Mouse (Mus musculus) ES-Bruce4 (cell line): ENCODE data around the gene Park7.

Source experiments
- CTCF ChIP-seq: IDR thresholded peaks from one replicate; pipeline ENCODE4 v1.8.1; 2011; ENCODE audit warnings: low read depth, low read length
- EP300 ChIP-seq: IDR thresholded peaks from 2 replicates; pipeline ENCODE4 v1.6.1; 2011; ENCODE audit warnings: low read depth, low read length; ENCODE audit not compliant: insufficient read depth

- TF ChIP-seq CTCF = no peak
- no peak for TF ChIP-seq EP300
These were observed 48.9 kb downstream of the Park7 start for GRCm38 (mm10) chr4:150865371-150865770.
